Mouse (Mus musculus): ENCODE results near the gene Olfr1276.

Gene Olfr1276

GRCm38 (mm10) chr2:111254216-111254615, at the start of gene Olfr1276:
Gene Olfr1276, plus strand, starts transcription at chr2:111254516.
- DNase-seq = no peak

- no peak for DNase-seq
Measured at GRCm38 (mm10) chr2:111229502-111229901, 24.8 kb upstream of the Olfr1276 start, which contains the start of gene 4930430A15Rik. Gene 4930430A15Rik, minus strand, starts transcription at chr2:111229602.

- DNase-seq = no peak
Measured at GRCm38 (mm10) chr2:111235186-111235585, 19.1 kb upstream of the Olfr1276 start, which contains the start of gene Olfr1275. Gene Olfr1275, minus strand, starts transcription at chr2:111235286.

- no peak for DNase-seq
Measured at GRCm38 (mm10) chr2:111274006-111274405, 19.7 kb downstream of the Olfr1276 start, which contains the start of gene Olfr1277. Gene Olfr1277, minus strand, starts transcription at chr2:111274106.

DNA sequence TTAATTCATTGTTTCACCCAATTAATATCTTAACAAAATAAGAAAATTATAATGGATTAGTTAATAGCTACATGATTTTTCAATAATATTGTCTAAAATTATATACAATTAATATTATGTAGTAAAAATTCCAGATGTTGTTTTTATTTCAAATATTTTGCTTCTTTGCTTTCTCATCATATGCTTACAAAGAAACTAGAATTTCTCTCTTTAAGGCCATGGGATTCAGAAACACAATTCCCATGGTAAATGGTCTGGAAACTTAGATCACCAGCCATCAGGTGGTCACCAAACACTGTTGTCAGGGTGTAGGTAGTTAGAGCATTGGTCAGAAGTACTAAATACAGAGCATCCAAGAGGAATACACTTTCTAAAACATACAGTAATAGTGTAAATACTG, 35.5 kb downstream of the Olfr1276 start, which contains the start of gene Olfr1278:
Olfr1278 (plus strand) TSS at position 301 of the 400 bp plus-strand sequence.
- DNase-seq = no peak

GRCm38 (mm10) chr2:111298541-111298940, 44.2 kb downstream of the Olfr1276 start:
- no peak for DNase-seq

DNA sequence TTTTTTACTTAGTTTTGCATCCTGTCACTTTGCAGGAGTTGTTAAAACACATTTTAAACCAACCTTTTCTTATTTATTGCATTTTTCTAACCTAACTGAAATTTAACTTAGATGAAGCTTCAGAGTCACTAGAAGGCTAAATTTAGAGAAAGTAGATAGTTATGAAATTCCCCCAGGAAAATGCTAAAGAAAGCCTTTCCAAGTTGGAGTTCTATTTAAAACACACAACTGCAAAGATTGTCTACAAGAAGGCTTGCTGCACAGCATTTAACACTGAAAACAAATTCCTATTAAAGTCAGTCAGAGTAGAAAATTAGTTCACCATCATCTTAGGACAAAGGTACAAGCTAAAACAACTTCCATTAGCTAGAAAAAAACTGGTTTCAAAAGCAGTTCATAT, 46.1 kb downstream of the Olfr1276 start, which contains the start of gene Olfr1279:
Olfr1279 (plus strand) TSS at position 262 of the 400 bp plus-strand sequence.
- DNase-seq = no peak

Data from thymus, postnatal 14 days (tissue).